Mouse (Mus musculus): ENCODE results near the gene Kifc5b.

DNA sequence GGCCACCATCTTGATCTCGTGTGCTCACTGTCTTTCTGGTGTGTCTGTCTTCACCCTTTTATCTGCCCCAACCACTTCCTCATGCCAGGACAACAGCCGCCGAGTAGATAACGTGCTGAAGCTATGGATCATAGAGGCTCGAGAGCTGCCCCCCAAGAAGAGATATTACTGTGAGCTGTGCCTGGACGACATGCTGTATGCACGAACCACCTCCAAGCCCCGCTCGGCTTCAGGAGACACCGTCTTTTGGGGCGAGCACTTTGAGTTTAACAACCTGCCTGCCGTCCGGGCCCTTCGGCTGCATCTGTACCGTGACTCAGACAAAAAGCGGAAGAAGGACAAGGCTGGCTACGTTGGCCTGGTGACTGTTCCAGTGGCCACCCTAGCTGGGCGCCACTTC, 40.0 kb downstream of the Kifc5b start:
- TF ChIP-seq EP300 (IDR thresholded peaks at IDR 0.05; ENCODE audit: low read depth) (peak; percentile 85), CTCF (IDR thresholded peaks at IDR 0.05; ENCODE audit: low read depth) (no peak)

Data from liver, embryonic 14.5 days (tissue).